Mouse (Mus musculus) CD4-positive, CD25-positive, alpha-beta regulatory T cell, adult 4 months (primary cell): ENCODE results near the gene Dynlt1c. TPM values are rescaled to one million over a fixed set of nuclear protein-coding genes. Genes with fewer than 3 reads are reported as not detected.
A peak's percentile ranks its signal among the peaks of the same experiment; 100 is the strongest.
"Not testable (repeated sequence)": the region's sequence is repeated elsewhere in the genome, so short reads cannot be mapped to it uniquely, and the experiment has no call there.

ENCODE experiments used
- ATAC-seq: one replicate; pipeline ENCODE4 v1.8.0; 2017
- polyA plus RNA-seq, 2 experiments: library from polyadenylated mRNA; unstranded; fragments of 100-300 nt; shearing (Covaris generic); gene quantifications; one replicate each; pipeline ENCODE4 v1.2.1; 2017

Gene Dynlt1c
- polyA plus RNA-seq, 2 experiments from 2014 or later: 34.1 to 36.6 TPM

GRCm38 (mm10) chr17:6620035-6620434 lies 18.6 kb downstream of the Dynlt1c start:
- not testable (repeated sequence) for ATAC-seq

GRCm38 (mm10) chr17:6620730-6621451 lies 19.4 kb downstream of the Dynlt1c start:
- not testable (repeated sequence) for ATAC-seq

- ATAC-seq: not testable (repeated sequence)
These were observed 20.5 kb downstream of the Dynlt1c start for GRCm38 (mm10) chr17:6621976-6622375.

GRCm38 (mm10) chr17:6624926-6625558 lies 23.6 kb downstream of the Dynlt1c start:
- ATAC-seq: not testable (repeated sequence)

- not testable (repeated sequence) for ATAC-seq
These were observed 28.9 kb downstream of the Dynlt1c start for GRCm38 (mm10) chr17:6630398-6630797.

- ATAC-seq: not testable (repeated sequence)
These were observed 31.4 kb downstream of the Dynlt1c start for GRCm38 (mm10) chr17:6632850-6633249.

GRCm38 (mm10) chr17:6635781-6636180 lies 34.3 kb downstream of the Dynlt1c start:
- ATAC-seq: not testable (repeated sequence)

GRCm38 (mm10) chr17:6636861-6637260 lies 35.4 kb downstream of the Dynlt1c start:
- no peak for ATAC-seq

- not testable (repeated sequence) for ATAC-seq
These were observed 36.0 kb downstream of the Dynlt1c start for GRCm38 (mm10) chr17:6637434-6637833.

- not testable (repeated sequence) for ATAC-seq
These were observed 37.0 kb downstream of the Dynlt1c start for GRCm38 (mm10) chr17:6638444-6638843.

- not testable (repeated sequence) for ATAC-seq
These were observed 38.0 kb downstream of the Dynlt1c start for GRCm38 (mm10) chr17:6639486-6639885.

- not testable (repeated sequence) for ATAC-seq
These were observed 38.7 kb downstream of the Dynlt1c start for GRCm38 (mm10) chr17:6640044-6640637.

- ATAC-seq: peak; percentile 74
These were observed 39.4 kb downstream of the Dynlt1c start for GRCm38 (mm10) chr17:6640771-6641429.

- ATAC-seq: not testable (repeated sequence)
These were observed 42.7 kb downstream of the Dynlt1c start for GRCm38 (mm10) chr17:6644210-6644609.

- not testable (repeated sequence) for ATAC-seq
These were observed 43.2 kb downstream of the Dynlt1c start for GRCm38 (mm10) chr17:6644673-6645072.

GRCm38 (mm10) chr17:6645668-6646067 lies 44.2 kb downstream of the Dynlt1c start:
- not testable (repeated sequence) for ATAC-seq

GRCm38 (mm10) chr17:6646841-6647240 lies 45.4 kb downstream of the Dynlt1c start:
- ATAC-seq: not testable (repeated sequence)

GRCm38 (mm10) chr17:6647452-6647851 lies 46.0 kb downstream of the Dynlt1c start:
- not testable (repeated sequence) for ATAC-seq

- ATAC-seq: not testable (repeated sequence)
These were observed 49.6 kb downstream of the Dynlt1c start for GRCm38 (mm10) chr17:6650904-6651565.

- ATAC-seq: not testable (repeated sequence)
These were observed 52.0 kb downstream of the Dynlt1c start for GRCm38 (mm10) chr17:6653341-6653946.

- ATAC-seq: peak; percentile 39
These were observed 53.6 kb downstream of the Dynlt1c start for GRCm38 (mm10) chr17:6655087-6655511.
